Mouse (Mus musculus) frontal cortex, postnatal 10 days (tissue): ENCODE results near the gene Cacna1e.

Experiments
- DNase-seq, 2 experiments: peaks; one replicate each; pipeline ENCODE4 v3.0.0; 2022; ENCODE audit warnings: low spot score in 2 of 2, mixed read lengths in 1 of 2

Gene Cacna1e

DNA sequence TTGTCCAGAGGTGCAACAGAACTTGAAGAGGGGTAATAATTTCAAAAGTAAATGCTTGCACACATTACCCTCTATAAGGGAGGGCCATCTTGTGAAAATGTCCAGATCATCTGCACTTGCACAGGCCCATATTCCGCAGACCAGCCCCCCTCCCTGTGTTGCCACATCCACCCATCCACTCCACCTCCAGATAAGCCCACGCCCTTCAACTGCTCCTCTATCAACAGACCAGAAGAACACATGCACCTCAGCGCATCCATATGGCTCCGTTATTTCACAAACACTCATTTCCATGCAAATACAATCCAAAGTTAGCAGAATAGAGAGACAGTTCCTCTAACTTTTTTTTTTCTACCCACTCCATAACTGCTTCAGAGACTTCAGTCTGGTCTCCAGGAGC lies 171.6 kb downstream of the Cacna1e start:
- no peak for DNase-seq

DNA sequence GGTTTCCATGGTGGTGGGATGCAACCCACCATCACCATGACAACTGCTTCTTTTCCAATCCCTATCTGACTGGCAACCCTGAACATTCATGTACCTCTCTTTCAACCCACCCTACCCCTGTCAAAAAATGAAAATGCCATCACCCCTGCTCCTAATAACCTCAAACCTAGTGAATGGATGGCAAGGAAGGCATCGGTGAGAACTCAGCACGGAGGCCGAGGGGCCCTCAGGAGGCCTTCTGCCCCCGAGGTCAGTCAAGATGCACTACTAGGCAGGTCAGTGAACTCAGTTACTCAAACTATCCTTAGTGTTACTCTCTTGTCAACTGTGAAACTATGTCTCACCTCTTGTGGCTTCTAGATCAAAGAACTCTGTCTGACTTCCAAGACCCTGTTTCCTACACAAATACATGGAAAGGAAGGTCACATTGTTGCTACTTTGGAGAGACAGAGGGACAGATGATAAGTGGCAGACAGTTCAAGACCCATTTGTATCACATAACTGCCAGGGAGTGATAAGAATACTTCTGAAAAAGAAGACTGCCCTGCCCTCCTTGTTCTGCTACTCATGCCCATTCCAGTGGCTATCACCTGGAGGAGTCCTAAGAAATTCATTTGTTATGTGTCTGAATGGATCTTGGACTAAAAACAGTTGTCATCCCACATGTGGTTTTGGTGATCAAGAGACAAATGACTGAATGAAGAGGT lies 176.6 kb downstream of the Cacna1e start:
- no peak for DNase-seq

DNA sequence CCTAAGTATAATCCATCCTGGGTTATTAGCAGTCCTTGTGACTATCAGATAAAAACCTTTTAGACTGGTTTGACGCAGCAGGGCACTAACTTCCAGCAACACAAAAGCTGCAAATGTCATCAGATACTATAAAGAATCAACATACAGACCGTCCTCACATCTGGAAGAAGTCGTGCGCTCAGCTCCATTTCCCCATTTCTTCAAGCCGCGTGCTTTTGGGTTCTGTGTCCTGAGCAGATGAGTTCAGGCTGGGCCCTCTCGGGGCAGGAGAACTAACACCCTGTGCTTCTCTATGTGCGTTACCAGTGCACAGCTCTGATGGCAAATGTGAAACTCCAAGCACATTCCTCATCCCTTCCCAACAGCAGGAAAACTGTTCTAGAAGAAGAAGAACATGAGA lies 177.3 kb downstream of the Cacna1e start:
- DNase-seq, result no peak

DNA sequence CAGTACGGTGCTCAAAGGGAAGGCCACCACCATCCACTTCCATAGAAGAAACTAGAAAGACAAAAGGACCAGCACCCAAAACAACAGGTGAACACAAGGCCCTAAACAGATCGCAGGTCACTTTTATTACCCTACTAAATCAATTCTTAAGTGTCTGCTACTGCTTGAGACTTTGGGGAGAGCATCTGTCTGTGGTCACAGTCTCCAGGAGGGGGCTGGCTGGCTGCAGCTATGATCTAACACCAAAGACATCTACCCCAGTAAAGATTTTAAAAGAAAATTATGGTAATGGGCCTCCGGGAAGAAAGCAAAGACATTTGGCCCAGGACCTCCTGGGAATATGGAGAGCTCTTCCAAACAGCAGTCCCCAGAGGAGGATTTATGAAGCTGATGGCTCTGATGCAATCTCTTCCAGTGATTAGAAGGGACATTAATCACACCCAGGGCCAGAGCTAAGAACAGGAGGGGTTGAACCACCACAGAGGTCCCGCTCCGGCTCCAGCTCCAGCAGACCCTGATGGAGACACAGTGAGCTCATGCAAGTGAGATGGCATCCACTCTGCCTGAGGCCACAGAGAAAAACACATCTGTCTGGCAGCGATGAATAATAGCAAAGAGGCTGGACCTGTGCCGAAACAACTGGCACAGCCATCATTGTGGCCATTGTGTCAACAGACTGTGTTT lies 178.3 kb downstream of the Cacna1e start:
- no peak for DNase-seq

DNA sequence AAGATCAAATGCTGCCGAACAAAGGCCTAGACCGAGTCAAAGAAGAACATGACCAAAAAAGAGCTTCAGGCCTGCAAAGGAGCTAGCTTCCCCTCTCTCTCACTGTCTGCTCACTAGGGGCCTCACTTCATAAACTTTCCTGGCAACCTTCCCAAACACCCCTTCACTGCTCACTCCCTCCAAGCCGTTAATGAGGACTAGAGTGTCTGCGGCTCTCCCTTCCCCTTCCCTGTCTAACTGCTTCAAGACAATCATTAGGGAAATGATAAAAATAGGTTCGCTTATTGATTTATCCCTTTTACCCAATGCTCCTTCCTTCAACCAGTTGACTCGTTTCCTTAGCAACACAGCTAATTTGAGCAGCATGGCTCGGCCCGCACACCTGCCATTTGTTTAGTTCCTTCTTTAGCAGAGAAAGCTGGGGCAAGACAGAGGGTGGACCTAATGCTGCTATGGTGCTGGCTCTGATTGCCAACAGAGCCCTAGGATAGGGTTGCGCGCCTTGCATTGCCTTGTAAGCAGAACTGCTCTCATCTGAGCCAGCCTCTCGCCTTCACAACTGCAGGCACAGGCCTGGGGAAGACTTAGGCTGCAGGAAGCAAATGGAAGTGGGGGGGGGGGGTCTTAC lies 179.6 kb downstream of the Cacna1e start:
- DNase-seq, result no peak

DNA sequence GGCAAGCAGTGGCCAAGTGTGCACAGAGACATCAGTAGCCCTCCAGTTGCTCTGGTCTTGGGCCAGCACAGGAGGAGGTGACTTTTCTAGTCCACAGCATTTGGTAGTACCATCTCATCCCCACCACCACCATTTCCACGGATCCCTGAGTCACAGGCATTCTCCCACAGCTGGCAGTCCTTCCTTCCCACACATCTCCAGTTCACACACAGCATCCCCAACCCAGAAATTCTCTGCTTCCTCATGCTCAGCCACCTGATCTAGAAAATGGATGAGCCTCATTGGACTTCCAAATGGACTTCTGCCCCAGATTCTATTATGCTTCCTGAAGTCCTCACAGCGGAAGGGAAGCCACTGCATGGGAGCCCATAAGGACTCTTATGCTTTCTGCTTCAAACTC lies 181.7 kb downstream of the Cacna1e start:
- no peak for DNase-seq

DNA sequence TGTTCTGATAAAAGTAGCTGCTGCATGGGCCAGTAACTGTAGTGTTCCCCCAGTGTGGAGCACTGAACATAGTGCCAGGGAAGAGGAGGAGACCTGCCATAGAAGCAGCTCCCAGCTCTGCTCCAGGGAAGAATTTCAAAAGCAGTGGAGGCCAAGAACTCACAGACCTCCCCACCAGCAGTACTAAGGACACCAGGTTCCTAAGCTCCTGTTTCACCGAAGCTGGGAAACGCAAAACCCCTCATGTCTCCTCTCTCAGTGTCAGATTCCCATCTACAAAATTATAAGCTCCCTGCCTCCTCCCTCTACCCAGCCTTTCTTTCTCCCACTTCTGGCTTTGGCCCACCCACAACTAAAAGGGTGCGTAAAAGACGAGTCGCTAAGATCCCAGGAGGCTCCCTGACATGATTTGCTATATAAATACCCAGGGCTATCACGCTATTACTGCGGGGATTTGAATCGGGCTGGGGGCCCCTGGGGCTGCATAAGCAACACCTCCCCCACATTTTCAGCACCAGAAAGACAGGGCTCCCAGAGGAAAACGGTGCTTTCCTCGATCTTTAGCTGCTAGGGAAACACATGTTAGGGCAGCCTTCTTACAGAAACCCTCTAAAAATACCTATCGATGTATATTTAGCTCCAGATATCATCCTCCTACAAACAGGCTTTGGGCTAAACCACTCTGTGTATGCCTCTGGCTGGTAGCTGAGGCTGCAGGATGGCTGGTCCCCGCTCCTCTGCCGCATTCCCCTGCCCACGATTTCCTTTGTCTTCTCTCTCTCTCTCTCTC lies 195.2 kb downstream of the Cacna1e start:
- peak; percentile 22 to 46 for DNase-seq

DNA sequence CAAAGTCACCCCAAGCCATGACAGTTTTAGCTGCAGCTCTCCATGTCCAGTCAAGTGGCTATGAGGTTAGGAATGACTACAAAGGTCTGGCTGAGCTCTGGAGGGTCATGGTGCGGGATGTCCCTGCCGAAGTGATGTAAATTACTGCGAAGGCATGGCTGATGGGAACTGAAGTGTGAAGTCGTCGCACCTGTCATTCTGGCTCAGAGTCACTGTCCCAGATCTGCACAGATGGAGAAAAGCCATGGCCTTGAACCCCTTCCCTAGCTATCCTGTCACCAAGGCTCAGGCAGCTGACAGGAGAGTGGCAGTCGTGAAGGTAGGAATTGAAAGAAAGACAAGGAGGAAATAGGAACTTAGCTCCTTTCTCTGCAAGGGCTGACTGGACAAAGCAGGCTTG lies 197.4 kb downstream of the Cacna1e start:
- DNase-seq, result no peak

DNA sequence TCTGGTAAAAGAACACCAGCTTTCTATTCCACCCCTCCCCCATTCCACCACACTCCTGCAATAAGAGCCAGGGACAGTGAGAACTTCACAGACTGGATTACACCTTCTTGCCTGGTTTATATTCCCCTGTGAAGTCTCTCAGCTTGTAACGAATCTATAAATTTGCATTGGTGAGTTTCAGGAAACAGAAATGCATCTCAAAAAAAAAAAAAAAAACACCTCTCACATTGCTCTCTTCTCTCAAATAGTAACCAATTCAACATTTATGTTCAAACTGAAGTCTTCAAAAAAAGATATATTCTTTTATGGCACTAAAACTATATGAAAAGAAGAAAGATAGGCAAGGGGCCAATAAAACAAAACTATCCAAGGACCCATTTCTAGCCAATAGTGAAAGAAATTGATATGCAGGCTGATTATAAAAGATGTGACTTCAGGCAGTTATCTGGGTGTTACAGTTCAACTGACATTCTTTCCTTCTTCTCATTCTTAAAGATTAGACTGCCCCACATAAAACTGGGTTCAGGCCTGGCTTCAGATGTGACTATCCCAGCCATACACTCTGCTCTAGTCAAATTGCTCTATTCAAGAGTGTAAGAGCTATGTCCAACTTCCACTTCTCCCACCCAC lies 200.7 kb downstream of the Cacna1e start:
- no peak for DNase-seq

DNA sequence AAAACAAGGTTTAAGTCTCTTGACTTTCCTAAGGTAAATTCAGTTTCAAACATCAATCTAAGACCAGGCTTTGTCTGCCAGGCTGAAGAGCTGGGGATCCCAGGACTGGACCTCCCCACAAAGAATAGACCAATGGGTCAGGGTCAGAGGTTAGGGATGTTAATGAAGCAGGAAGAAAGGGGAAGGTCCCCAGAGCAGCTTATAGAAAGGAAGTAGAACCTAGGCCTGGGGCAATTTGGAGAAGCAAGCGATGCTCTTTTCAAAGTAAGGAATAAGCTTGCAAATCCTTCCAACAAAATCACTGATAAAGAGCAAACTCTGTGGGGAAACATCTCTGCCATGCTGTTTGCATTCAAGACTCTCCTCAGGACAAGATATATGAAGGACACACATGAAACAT lies 205.3 kb downstream of the Cacna1e start:
- DNase-seq, result no peak

DNA sequence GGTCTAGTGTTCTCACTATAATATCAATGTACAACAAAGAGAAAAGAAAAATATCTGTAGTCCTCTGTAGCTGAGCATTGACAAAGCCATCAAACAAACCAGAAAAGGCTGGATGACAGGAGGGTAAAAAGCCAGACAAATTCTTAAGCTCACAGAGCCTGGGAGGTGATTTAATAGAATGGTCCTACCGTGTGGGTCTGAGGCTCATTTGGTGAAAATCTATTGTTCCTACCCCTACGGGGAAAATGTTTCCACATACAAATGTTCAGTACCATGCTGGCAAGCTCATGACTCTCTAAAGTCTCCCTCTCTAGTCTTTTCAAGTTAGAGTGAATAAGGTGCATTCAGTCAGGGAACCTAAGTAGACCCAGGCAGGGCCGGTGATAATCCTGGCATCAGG lies 206.2 kb downstream of the Cacna1e start:
- no peak for DNase-seq

DNA sequence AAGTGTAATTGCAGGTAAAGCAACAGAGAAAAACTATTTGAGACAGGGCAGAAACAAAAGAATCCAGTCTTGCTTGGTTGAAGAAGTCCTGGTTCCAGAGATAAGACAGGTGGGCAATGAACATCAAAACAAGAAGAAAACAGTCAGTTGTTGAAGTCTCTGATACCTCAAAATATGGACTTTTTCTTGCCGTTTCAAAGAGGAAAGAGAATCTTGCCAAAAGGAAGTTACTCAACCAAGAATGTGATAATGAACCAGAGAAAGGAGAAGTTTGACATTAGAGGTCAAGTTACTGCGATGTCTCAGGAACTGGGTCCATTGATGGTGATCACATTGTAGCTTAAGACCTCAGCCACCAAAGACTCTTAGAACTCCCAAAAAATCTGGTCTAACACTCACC lies 206.6 kb downstream of the Cacna1e start:
- no peak for DNase-seq

DNA sequence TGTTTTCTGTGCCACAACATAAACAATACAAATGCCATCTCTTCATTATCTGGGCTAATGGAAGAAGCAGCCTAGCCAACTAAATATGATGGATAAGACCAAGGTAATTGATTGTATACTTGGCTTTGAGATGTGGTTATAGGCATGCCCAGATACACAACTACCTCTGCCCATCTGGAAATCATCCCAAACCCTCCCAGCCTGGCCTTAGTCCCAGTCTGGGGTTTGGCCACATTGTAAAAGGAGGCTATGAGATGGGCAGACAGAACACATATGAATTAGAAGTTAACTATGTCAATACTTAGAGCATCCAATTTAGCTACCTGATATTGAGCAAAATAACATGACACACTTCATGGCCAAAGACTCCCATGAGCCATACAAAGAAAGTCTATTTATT lies 220.6 kb downstream of the Cacna1e start:
- DNase-seq, result no peak

DNA sequence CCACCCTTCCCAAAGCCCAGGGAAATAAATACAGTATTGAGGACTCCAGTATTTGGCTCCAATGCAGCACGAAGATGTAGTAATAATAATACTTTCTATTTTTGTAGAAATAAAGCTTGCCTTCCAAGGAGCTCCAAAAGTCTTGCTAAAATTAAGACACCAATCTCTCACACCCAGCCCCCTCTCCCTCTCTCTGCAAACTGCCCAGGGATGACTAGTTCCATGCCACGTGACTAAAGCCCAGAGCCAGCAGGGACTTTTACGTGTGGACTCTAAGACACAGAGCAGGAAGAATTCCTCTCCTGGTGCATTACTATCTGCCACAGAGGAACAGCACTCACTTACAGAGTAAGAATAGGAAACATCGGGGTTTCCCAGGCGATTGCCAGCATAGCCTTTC lies 222.3 kb downstream of the Cacna1e start:
- peak in 1 of 2 experiments; percentile 51 for DNase-seq

DNA sequence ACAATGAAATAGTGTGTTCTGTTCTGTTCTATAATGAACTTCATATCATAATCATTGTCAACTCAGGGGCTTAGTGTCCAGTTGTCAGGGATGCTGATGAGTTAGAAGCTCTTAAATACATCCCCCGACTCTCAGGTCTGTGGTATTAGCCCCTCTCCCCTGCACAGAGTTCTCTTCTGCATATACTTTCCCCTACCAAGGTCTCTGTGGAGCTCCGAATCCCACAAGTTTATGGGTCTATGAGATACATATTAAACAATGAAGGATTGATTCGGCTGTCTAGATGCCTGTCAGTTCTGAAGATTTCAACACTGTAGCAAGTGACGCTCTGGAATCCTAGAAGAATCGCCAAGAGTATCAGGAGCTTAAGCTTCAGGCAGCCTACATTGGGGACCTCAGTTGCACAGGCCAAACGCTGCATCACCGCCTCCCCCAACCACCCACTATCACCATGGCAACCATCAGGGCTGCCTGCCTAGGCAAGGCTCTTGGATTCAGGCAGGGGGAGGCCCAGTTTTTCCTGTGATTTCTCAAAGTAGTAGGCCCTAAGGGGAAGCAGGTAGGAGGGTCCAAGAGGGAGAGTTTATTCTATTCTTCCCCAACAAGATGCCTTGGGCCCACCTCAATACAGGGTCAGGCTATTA lies 223.0 kb downstream of the Cacna1e start:
- DNase-seq, result peak; percentile 79 to 82

DNA sequence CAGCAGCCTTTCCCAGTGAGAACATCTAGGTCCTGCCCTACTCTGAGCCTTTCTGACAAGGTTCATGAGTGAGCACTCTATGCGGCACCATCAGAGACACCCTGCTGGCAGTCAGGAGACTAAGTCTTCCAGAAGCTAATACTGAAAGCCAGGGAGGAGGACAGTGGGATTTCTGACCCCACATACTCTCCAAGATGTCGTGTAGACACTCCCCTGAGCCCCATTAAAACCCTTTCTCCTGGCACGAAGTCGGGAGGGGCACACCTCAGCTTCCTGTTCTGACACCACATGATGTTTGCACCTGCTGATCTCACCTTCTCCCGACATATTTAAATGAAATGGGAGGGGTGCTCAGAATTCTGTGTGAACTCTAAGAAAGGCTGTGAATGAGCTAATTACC lies 226.9 kb downstream of the Cacna1e start:
- no peak for DNase-seq

DNA sequence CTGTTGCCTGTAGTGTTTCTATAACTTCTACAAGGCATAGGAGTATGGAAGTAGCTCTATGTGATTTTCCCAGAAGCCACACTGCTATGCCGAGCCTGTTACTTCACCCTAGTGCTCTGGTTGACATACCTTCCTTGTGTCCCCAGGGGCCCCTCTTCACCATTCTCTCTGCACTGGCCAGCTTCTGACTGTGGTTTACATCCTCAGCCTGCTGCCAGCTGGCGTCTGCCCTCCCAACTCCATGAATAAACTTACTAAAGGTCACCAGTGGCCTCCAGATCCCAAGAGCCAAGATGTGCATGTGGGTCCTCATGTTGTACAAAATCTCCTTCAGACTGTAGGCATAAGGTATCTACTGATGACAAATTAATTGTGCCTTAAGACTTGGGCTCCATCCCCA lies 230.3 kb downstream of the Cacna1e start:
- DNase-seq, result no peak

DNA sequence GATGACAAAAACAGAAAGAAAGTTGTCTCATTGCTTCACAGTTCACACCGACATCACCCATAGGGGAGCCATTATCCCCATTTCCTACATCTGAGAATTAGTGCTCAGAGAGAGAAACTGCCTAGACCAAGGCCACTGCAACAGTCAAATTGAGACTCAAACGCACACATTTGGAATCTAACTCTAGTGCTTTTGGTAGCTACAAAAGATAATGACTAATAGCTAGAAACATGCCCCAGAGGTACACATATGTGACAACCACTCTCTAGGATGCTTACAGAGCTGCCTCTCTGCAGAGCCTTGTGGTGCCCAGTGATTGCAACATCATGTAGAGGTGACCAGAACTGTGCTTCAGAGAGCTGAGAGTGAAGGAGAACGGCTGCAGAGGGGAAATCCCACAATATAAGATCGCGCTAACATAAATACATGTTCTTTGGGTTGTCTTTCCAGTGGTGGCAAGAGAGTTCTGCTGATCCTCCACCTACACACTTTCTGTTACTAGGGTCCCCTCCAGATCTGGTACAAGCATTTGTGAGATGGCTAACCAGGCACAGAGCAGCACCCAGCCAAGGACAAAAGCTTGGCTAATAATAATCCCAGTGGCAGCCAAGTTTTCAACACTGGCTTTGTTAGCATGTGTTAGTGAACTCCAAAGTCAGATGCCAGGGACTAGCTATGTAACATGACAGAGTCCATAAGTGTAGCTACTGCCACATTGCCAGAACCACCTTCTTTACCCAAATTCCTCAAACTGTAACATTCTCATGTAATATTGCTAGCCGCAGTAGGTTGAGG lies 237.9 kb downstream of the Cacna1e start:
- DNase-seq, result no peak

DNA sequence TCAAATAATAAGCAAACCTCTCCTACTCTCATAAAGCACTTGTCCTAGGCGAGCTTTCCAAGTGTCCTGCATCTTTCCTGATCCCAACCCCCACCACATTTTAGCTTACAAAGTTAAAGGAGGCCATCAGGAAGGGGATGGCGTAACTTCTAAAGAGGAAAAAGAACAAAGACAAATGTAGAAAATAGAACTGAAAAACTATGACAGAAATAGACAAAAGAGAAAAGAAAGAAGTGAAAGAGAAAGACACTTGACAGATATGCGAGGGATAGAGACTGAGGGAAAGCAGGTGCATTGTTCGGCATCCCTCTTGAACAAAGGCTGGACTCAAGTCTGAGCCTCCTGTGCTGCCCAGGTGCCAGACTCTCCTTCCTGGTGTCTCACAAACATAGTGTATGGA lies 246.5 kb downstream of the Cacna1e start:
- DNase-seq, result no peak

DNA sequence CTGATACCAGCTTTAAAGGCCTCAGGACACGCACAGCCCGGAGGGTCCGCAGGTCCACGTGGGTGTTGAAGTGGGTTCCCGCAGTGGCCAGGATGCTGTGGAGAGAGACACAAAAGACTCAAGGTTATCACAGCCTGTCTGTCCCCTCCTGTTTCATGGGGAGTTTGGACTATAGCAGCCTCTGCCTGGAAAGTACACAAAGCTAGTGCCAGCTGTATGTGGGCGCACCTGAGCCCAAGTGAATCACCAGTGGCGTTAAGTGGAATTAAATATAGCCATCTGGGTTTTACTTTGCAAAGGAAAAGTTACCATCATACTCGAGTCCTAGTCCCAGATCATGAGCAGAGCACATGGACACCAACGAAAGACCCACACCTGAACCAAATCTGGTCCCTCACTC lies 248.5 kb downstream of the Cacna1e start:
- no peak for DNase-seq

DNA sequence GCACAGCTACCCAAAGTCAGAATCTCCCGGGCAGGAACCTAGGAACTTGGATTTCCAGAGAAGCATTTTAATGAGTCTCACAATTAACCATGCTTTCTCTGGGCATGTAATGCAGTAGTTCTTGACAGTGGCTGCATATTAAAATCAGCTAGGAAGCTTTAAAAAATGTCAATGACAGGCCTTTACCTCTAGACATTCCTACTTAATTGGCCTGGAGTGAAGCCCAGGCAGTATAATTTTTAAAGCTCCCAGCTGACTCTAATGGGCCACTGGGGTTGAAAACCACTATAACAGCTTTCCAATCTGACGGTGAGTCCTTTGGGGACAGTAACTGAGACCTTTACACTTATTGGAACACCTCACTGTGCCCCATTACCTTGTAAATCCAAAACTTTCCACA lies 251.4 kb downstream of the Cacna1e start:
- no peak for DNase-seq
